Mouse (Mus musculus): ENCODE results near the gene Dennd1b. TPM values are rescaled to one million over a fixed set of nuclear protein-coding genes. Genes with fewer than 3 reads are reported as not detected.

Dennd1b gene
- total and polyA plus RNA-seq, 2 experiments = 3.2 to 16.5 TPM

GRCm38 (mm10) chr1:138937686-138938370 is 25.4 kb upstream of the Dennd1b start:
- no peak overlapping the region for H3K9ac ChIP-seq (ENCODE audit: low read depth, low read length)
- H3K36me3 ChIP-seq (ENCODE audit: control insufficient read depth, insufficient read depth, low read length) = no peaks in the 10 kb centered on the region
- no peak overlapping the region for H3K4me3 ChIP-seq (ENCODE audit: insufficient read depth, low read depth, low read length)
- no peaks in the 10 kb centered on the region; the same call in 1 of the 2 replicates for H3K4me1 ChIP-seq (ENCODE audit: control insufficient read depth, insufficient read depth, low read length)
- no peaks in the 10 kb centered on the region for H3K27me3 ChIP-seq (ENCODE audit: control insufficient read depth, insufficient read depth, low read length)
- no peak overlapping the region for H3K27ac ChIP-seq (replicated peaks; ENCODE audit: insufficient read depth, low read depth, low read length)
- no peak for DNase-seq (ENCODE audit: extremely low read depth, low read depth, low spot score)
- WGBS = 64% methylated on average over 6 of the region's 6 CpGs
- TF ChIP-seq POLR2A (IDR thresholded peaks at IDR 0.05; ENCODE audit: extremely low read depth, insufficient read depth, low read length) (no peak), CTCF (IDR thresholded peaks at IDR 0.05; ENCODE audit: low read depth, low read length) (no peak)
- H3K79me2 ChIP-seq (ENCODE audit: control insufficient read depth, insufficient read depth, low read length) = no peaks in the 10 kb centered on the region

GRCm38 (mm10) chr1:138939579-138940139 is 23.6 kb upstream of the Dennd1b start:
- DNase-seq (ENCODE audit: extremely low read depth, low read depth, low spot score) = no peak
- no peak for TF ChIP-seq CTCF (IDR thresholded peaks at IDR 0.05; ENCODE audit: low read depth, low read length)
- no peak for TF ChIP-seq POLR2A (IDR thresholded peaks at IDR 0.05; ENCODE audit: extremely low read depth, insufficient read depth, low read length)
- H3K27me3 ChIP-seq (ENCODE audit: control insufficient read depth, insufficient read depth, low read length) = no peaks in the 10 kb centered on the region
- 77% methylated on average over 6 of the region's 6 CpGs for WGBS
- H3K79me2 ChIP-seq (ENCODE audit: control insufficient read depth, insufficient read depth, low read length) = no peaks in the 10 kb centered on the region
- no peak overlapping the region for H3K27ac ChIP-seq (replicated peaks; ENCODE audit: insufficient read depth, low read depth, low read length)
- H3K4me1 ChIP-seq (ENCODE audit: control insufficient read depth, insufficient read depth, low read length) = no peaks in the 10 kb centered on the region; the same call in 1 of the 2 replicates
- no peak overlapping the region for H3K9ac ChIP-seq (ENCODE audit: low read depth, low read length)
- no peaks in the 10 kb centered on the region for H3K36me3 ChIP-seq (ENCODE audit: control insufficient read depth, insufficient read depth, low read length)
- no peak overlapping the region for H3K4me3 ChIP-seq (ENCODE audit: insufficient read depth, low read depth, low read length)

- Histone ChIP-seq H3K79me2 (ENCODE audit: control insufficient read depth, insufficient read depth, low read length) (no peaks in the 10 kb centered on the region), H3K27ac (replicated peaks; ENCODE audit: insufficient read depth, low read depth, low read length) (no peak overlapping the region), H3K36me3 (ENCODE audit: control insufficient read depth, insufficient read depth, low read length) (no peaks in the 10 kb centered on the region), H3K9ac (ENCODE audit: low read depth, low read length) (no peak overlapping the region), H3K27me3 (ENCODE audit: control insufficient read depth, insufficient read depth, low read length) (no peaks in the 10 kb centered on the region), H3K4me3 (ENCODE audit: insufficient read depth, low read depth, low read length) (no peak overlapping the region), H3K4me1 (ENCODE audit: control insufficient read depth, insufficient read depth, low read length) (no peaks in the 10 kb centered on the region; the same call in 1 of the 2 replicates)
- no peak for DNase-seq (ENCODE audit: extremely low read depth, low read depth, low spot score)
- no peak for TF ChIP-seq CTCF (IDR thresholded peaks at IDR 0.05; ENCODE audit: low read depth, low read length)
- no peak for TF ChIP-seq POLR2A (IDR thresholded peaks at IDR 0.05; ENCODE audit: extremely low read depth, insufficient read depth, low read length)
- WGBS = 79% methylated on average over 8 of the region's 8 CpGs
Measured at GRCm38 (mm10) chr1:138940407-138940806, 22.8 kb upstream of the Dennd1b start.

GRCm38 (mm10) chr1:138952173-138952572 is 11.1 kb upstream of the Dennd1b start:
- no peaks in the 10 kb centered on the region for H3K79me2 ChIP-seq (ENCODE audit: control insufficient read depth, insufficient read depth, low read length)
- TF ChIP-seq POLR2A (IDR thresholded peaks at IDR 0.05; ENCODE audit: extremely low read depth, insufficient read depth, low read length) (no peak), CTCF (IDR thresholded peaks at IDR 0.05; ENCODE audit: low read depth, low read length) (no peak)
- DNase-seq (ENCODE audit: extremely low read depth, low read depth, low spot score) = no peak
- no peak overlapping the region for H3K27ac ChIP-seq (replicated peaks; ENCODE audit: insufficient read depth, low read depth, low read length)
- no peaks in the 10 kb centered on the region for H3K36me3 ChIP-seq (ENCODE audit: control insufficient read depth, insufficient read depth, low read length)
- no peaks in the 10 kb centered on the region for H3K4me1 ChIP-seq (ENCODE audit: control insufficient read depth, insufficient read depth, low read length)
- no peaks in the 10 kb centered on the region for H3K27me3 ChIP-seq (ENCODE audit: control insufficient read depth, insufficient read depth, low read length)
- no peak overlapping the region for H3K9ac ChIP-seq (ENCODE audit: low read depth, low read length)
- no peak overlapping the region for H3K4me3 ChIP-seq (ENCODE audit: insufficient read depth, low read depth, low read length)

GRCm38 (mm10) chr1:138954978-138955377 is 8.3 kb upstream of the Dennd1b start:
- Histone ChIP-seq H3K4me3 (ENCODE audit: insufficient read depth, low read depth, low read length) (no peak overlapping the region), H3K9ac (ENCODE audit: low read depth, low read length) (no peak overlapping the region), H3K4me1 (ENCODE audit: control insufficient read depth, insufficient read depth, low read length) (no peaks in the 10 kb centered on the region), H3K36me3 (ENCODE audit: control insufficient read depth, insufficient read depth, low read length) (no peaks in the 10 kb centered on the region), H3K27me3 (ENCODE audit: control insufficient read depth, insufficient read depth, low read length) (no peaks in the 10 kb centered on the region), H3K79me2 (ENCODE audit: control insufficient read depth, insufficient read depth, low read length) (no peaks in the 10 kb centered on the region), H3K27ac (replicated peaks; ENCODE audit: insufficient read depth, low read depth, low read length) (no peak overlapping the region)
- 88% methylated on average over 5 of the region's 5 CpGs for WGBS
- no peak for DNase-seq (ENCODE audit: extremely low read depth, low read depth, low spot score)
- TF ChIP-seq POLR2A (IDR thresholded peaks at IDR 0.05; ENCODE audit: extremely low read depth, insufficient read depth, low read length) = no peak
- TF ChIP-seq CTCF (IDR thresholded peaks at IDR 0.05; ENCODE audit: low read depth, low read length) = no peak

- TF ChIP-seq POLR2A (IDR thresholded peaks at IDR 0.05; ENCODE audit: extremely low read depth, insufficient read depth, low read length) (no peak), CTCF (IDR thresholded peaks at IDR 0.05; ENCODE audit: low read depth, low read length) (no peak)
- Histone ChIP-seq H3K27me3 (ENCODE audit: control insufficient read depth, insufficient read depth, low read length) (no peaks in the 10 kb centered on the region), H3K36me3 (ENCODE audit: control insufficient read depth, insufficient read depth, low read length) (no peaks in the 10 kb centered on the region), H3K27ac (replicated peaks; ENCODE audit: insufficient read depth, low read depth, low read length) (no peak overlapping the region), H3K79me2 (ENCODE audit: control insufficient read depth, insufficient read depth, low read length) (no peaks in the 10 kb centered on the region), H3K4me3 (ENCODE audit: insufficient read depth, low read depth, low read length) (no peak overlapping the region), H3K4me1 (ENCODE audit: control insufficient read depth, insufficient read depth, low read length) (no peaks in the 10 kb centered on the region), H3K9ac (ENCODE audit: low read depth, low read length) (no peak overlapping the region)
- no peak for DNase-seq (ENCODE audit: extremely low read depth, low read depth, low spot score)
- WGBS = 93% methylated on average over 4 of the region's 4 CpGs
Measured at GRCm38 (mm10) chr1:138955455-138955854, 7.8 kb upstream of the Dennd1b start.
